ENCODE assay signal across 8 mouse cellular contexts in genomic region chr14:120287121-120287986, GRCm38 (mm10). TPM values are rescaled to one million over a fixed set of nuclear protein-coding genes. Genes with fewer than 3 reads are reported as not detected.
DNase-seq lines count a peak whose midpoint lies in the region; ATAC-seq and TF ChIP-seq lines count a peak whose summit lies in the region.

No protein-coding gene starts in this region.

- peak; percentile 34 for DNase-seq in embryo, embryonic 10.5 days (ENCODE audit: low spot score)
- no peak for DNase-seq in embryo, embryonic 9.5 days (ENCODE audit: extremely low spot score)
- no peak for DNase-seq in kidney, postnatal 0 days (ENCODE audit: low spot score)
- DNase-seq in kidney, postnatal 36 days: no peak
- DNase-seq in liver, postnatal 0 days: no peak
- no peak for DNase-seq in adrenal gland, adult 8-10 months
- DNase-seq in thymus, postnatal 36 days: no peak

- H3K9me3 ChIP-seq in kidney, postnatal 0 days (replicated peaks; ENCODE audit: low read length): no peaks in the 10 kb centered on the region
- H3K9me3 ChIP-seq in embryonic facial prominence, embryonic 15.5 days (replicated peaks): no peaks in the 10 kb centered on the region
- no peaks in the 10 kb centered on the region for H3K9me3 ChIP-seq in liver, postnatal 0 days (ENCODE audit: low read length)

- H3K4me1 ChIP-seq in kidney, postnatal 0 days (replicated peaks; ENCODE audit: insufficient read depth, low read length): peaks cover 46% of the 10 kb centered on the region
- H3K4me1 ChIP-seq in embryonic facial prominence, embryonic 15.5 days: peaks cover 88% of the 10 kb centered on the region
- peaks cover 19% of the 10 kb centered on the region for H3K4me1 ChIP-seq in liver, postnatal 0 days (ENCODE audit: insufficient read depth)

- TF ChIP-seq CTCF in kidney, postnatal 0 days (IDR thresholded peaks at IDR 0.05; ENCODE audit: low read depth): no peak
- TF ChIP-seq CTCF in liver, postnatal 0 days (IDR thresholded peaks at IDR 0.05; ENCODE audit: low read depth): no peak

- no peak overlapping the region for H3K9ac ChIP-seq in kidney, postnatal 0 days (ENCODE audit: low read depth, low read length)
- H3K9ac ChIP-seq in embryonic facial prominence, embryonic 15.5 days: no peak overlapping the region
- no peak overlapping the region for H3K9ac ChIP-seq in liver, postnatal 0 days (replicated peaks)

- ATAC-seq in kidney, postnatal 0 days (replicated peaks; ENCODE audit: low FRiP score, low read depth): no peak
- ATAC-seq in embryonic facial prominence, embryonic 15.5 days (ENCODE audit: insufficient number of reproducible peaks, low FRiP score, low TSS enrichment, low read depth): no peak
- no peak for ATAC-seq in liver, postnatal 0 days

- no peak overlapping the region for H3K4me3 ChIP-seq in kidney, postnatal 0 days (replicated peaks; ENCODE audit: low read depth, low read length)
- no peak overlapping the region for H3K4me3 ChIP-seq in embryonic facial prominence, embryonic 15.5 days (replicated peaks)
- no peak overlapping the region for H3K4me3 ChIP-seq in liver, postnatal 0 days (ENCODE audit: low read depth, low read length)

- no peaks in the 10 kb centered on the region for H3K27me3 ChIP-seq in kidney, postnatal 0 days (ENCODE audit: insufficient read depth, low read length)
- no peaks in the 10 kb centered on the region for H3K27me3 ChIP-seq in embryonic facial prominence, embryonic 15.5 days
- H3K27me3 ChIP-seq in liver, postnatal 0 days (ENCODE audit: insufficient read depth, low read length): no peaks in the 10 kb centered on the region

- peaks cover 6% of the 10 kb centered on the region; the same call in 1 of the 2 replicates for H3K36me3 ChIP-seq in kidney, postnatal 0 days (ENCODE audit: insufficient read depth, low read length)
- H3K36me3 ChIP-seq in embryonic facial prominence, embryonic 15.5 days: 0 out of 2 replicates have a peak, but pooled peaks cover 4% of the 10 kb centered on the region
- H3K36me3 ChIP-seq in liver, postnatal 0 days (replicated peaks; ENCODE audit: insufficient read depth, low read length): no peaks in the 10 kb centered on the region

- H3K27ac ChIP-seq in kidney, postnatal 0 days: peak overlapping the region; percentile 47
- peak overlapping the region; percentile 65 for H3K27ac ChIP-seq in embryonic facial prominence, embryonic 15.5 days (replicated peaks)
- H3K27ac ChIP-seq in liver, postnatal 0 days (ENCODE audit: low read depth): 0 out of 2 replicates have a peak overlapping the region, but pooled peaks have one; percentile 18

- H3K4me2 ChIP-seq in kidney, postnatal 0 days (ENCODE audit: low read length): no peak overlapping the region
- H3K4me2 ChIP-seq in embryonic facial prominence, embryonic 15.5 days (replicated peaks): peak overlapping the region; percentile 12; the same call in 1 of the 2 replicates
- peak overlapping the region; percentile 10 for H3K4me2 ChIP-seq in liver, postnatal 0 days (ENCODE audit: low read depth, low read length)

- no peak for TF ChIP-seq EP300 in liver, postnatal 0 days (IDR thresholded peaks at IDR 0.05; ENCODE audit: low read depth)

- WGBS in kidney, postnatal 0 days: 41% methylated on average over 21 of the region's 21 CpGs
- WGBS in embryonic facial prominence, embryonic 15.5 days: 30% methylated on average over 21 of the region's 21 CpGs
- WGBS in liver, postnatal 0 days (ENCODE audit: insufficient replicate concordance): 34% methylated on average over 21 of the region's 21 CpGs

RNA-seq across cellular contexts. Expression of gene Mbnl2, which starts 11.9 kb away (rescaled TPM):
- polyA plus RNA-seq in kidney, postnatal 0 days (2015; fragmentation: Nextera tagmentation; extraction: Ambion mirVana): 119 and 122 TPM in 2 replicates
- 167 and 173 TPM in 2 replicates for polyA plus RNA-seq in embryonic facial prominence, embryonic 15.5 days (2015; fragmentation: Nextera tagmentation; extraction: Ambion mirVana)
- 16.0 and 16.9 TPM in 2 replicates for polyA plus RNA-seq in liver, postnatal 0 days (2015; fragmentation: Nextera tagmentation; extraction: Ambion mirVana)
- 100 to 1,000 TPM; 203 to 240 (median 218) TPM for total RNA-seq in adrenal gland, adult 8-10 months (2022)
